Mouse (Mus musculus) forelimb bud, embryonic 11.5 days (tissue): ENCODE measurements at regions not wholly inside any gene's neighbourhood (a gene's known extent, or its start where the extent isn't known, plus 50 kb on each side); places are given as distances from the start of the nearest gene placed in this dataset.

Source experiments
- DNase-seq: peaks from one replicate; pipeline ENCODE4 v3.0.0-alpha.2; 2012; ENCODE audit warnings: low read depth, low spot score

GRCm38 (mm10) chr4:95185113-95185915 lies 133.3 kb upstream of the Jun start:
- DNase-seq: peak; percentile 21

DNA sequence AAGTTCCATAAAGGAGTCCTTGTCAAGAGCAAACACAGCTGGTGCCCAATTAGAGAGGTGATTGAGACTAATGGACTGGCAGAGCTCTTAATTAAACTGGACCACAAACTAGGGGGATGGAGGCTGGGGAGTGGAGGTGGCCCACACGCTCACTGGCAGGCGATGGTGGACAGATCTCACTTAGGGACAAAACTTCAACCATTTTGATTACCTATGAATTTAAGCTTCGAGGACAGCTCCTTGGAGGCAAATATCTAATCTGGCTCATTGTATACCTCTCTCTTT lies 133.8 kb upstream of the Jun start:
- DNase-seq: peak; percentile 48

- DNase-seq: no peak
These were observed 136.1 kb upstream of the Jun start for GRCm38 (mm10) chr4:95188107-95188506.

DNA sequence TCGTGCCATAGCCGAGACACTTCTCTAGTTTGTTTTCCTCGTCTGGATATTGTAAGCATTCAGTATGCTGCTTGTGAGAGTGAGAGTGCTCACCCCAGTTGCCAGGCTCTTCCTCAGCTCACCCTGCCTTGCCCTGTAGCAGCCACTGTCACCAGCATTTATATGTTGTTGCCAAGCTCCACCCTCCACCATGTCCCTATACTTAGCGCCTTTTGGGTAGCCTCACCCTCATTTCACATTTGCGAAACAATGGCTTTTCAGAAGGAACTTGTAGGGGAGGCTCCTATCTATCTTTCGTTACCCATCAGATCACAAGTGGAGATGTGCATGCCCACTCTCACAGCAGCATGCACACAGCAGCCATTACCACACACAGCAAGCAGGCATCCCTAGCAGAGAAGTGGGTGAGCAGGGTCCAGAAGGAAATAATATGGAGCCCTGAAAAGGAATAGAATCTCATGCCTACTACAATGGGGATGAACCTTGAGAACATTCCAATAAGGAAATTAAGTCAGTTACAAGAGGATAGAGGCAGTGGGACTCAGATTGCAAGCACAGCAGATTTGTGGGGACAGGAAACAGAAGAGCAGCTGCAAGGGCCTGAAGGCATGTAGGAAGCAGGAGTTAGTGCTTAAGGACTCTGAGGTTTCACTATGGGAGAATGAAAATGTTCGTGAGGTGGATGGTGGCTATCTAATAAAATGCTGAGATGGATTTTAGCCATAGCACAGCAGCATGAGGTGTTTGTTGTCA lies 139.8 kb upstream of the Jun start:
- DNase-seq: no peak

- DNase-seq: no peak
These were observed 140.5 kb upstream of the Jun start for GRCm38 (mm10) chr4:95192562-95192961.

- no peak for DNase-seq
These were observed 141.0 kb upstream of the Jun start for GRCm38 (mm10) chr4:95193028-95193427.

DNA sequence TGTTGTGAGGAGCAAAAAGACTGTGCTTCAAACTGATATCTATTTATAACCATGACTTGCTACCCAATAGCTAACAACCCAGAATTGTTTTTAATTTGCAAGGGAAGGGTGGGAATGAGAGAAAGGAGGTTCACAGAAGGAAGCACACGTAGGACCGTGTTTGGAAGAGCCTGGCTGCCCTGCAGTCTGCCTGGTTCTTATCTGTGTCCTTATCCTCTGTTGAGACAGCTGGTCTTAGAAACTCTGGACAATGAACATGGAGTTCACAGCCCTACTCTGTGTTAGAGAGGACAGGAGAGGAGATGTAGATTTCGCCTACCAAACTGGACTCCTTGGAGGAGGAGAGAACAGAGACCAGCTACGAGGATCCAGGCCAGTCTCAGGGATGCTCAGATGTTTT lies 141.5 kb upstream of the Jun start:
- DNase-seq: no peak

GRCm38 (mm10) chr4:95194621-95195455 lies 142.8 kb upstream of the Jun start:
- DNase-seq: no peak

DNA sequence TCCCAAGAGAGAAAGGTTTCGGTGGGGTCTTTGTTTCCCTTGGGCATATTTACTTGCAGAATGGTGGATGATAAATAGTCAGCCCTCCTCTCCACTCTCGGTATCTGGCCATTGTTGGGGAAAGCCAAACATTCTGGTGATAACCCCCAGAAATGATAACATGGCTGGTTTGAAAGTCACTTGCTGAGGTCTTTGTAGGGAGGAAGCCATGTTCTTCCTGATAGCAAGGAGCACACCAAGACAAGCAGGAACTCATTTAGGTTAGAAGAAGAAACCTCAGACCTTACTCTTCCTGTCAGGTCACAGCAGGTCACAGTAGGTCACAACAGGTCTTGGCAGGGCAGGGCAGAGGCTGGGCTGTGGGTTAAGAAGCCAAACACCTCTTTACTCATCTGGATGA lies 144.1 kb upstream of the Jun start:
- no peak for DNase-seq

DNA sequence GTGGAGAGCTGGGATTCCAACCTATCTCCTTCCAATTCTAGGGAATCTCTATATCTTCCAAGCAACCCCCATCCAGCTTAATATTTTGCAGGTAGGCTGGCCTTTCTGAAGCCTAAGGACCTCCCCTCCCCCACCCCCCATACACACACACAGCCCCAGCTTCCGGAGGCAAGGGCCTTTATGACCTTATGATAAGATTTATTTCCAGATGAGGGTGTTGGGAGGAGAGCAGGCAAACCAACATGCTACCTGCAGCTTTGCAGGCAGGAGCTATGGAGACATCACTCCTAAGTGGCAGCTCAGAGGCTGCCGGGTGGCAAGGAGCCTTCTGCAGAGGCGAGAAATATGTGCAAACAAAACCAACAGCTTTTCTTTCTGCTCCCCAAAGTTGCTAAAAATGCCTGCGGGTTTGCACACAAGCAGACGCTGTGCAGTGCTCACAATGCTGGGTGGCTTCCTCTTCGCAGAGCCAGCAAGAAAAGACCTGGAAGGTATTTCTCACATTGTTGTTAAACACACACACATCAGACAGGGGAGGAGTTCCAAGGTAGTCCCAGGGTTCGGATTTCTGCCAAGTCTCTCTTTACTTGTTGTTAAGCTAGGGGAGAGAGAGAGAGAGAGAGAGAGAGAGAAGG lies 145.2 kb upstream of the Jun start:
- DNase-seq: peak; percentile 19

GRCm38 (mm10) chr4:95199394-95199793 lies 147.4 kb upstream of the Jun start:
- DNase-seq: no peak

GRCm38 (mm10) chr4:95200130-95200529 lies 148.1 kb upstream of the Jun start:
- no peak for DNase-seq

- no peak for DNase-seq
These were observed 150.5 kb upstream of the Jun start for GRCm38 (mm10) chr4:95202478-95202877.

- no peak for DNase-seq
These were observed 151.6 kb upstream of the Jun start for GRCm38 (mm10) chr4:95203577-95203976.

- DNase-seq: no peak
These were observed 153.3 kb upstream of the Jun start for GRCm38 (mm10) chr4:95205372-95205771.

GRCm38 (mm10) chr4:95207783-95208182 lies 155.8 kb upstream of the Jun start:
- no peak for DNase-seq

GRCm38 (mm10) chr4:95208827-95209226 lies 156.8 kb upstream of the Jun start:
- DNase-seq: no peak

GRCm38 (mm10) chr4:95209322-95210119 lies 157.5 kb upstream of the Jun start:
- DNase-seq: no peak

DNA sequence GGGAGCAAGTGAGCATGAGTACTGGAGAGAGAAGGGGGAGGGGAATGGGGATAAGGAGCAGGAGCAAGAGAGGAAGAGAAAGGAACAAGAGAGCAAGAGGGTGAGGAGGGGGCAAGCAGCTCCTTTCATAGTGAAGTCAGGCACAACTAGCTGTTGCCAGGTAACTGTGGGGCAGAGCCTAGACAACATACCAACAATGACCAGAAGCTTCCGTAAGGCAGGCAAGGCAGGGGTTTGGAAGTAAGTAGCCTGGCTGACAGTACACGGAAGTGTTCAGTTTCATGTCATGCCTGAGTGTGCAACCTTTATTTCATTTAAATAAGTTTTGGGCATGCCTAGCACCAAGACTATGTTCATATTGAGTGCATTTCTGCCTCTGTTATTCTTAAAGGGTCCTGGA lies 160.5 kb upstream of the Jun start:
- no peak for DNase-seq

DNA sequence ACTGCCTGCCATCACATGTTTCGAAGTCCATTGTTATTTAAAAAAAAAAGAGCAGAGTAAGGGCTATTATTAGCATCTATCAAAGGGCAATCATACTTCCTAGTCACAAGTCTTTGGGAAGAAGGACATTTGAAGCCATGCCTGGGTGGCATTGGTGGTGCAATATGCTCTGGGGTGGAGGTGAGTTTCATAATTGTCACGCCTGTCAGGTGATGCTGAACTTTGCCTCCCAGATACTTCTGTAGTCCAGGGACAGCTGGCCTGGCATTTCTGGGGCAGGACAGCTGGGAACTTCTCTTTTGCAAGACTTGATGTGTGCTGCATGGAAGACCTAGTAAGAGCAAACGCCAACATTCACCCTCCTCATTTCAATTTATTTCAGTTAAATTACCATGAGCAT lies 161.0 kb upstream of the Jun start:
- DNase-seq: no peak

GRCm38 (mm10) chr4:95214026-95214425 lies 162.0 kb upstream of the Jun start:
- no peak for DNase-seq
